Mouse (Mus musculus) cerebellum, adult 2 months (tissue): ENCODE results near the gene Hyal2. TPM values are rescaled to one million over a fixed set of nuclear protein-coding genes. Genes with fewer than 3 reads are reported as not detected.

Experiments used
- DNase-seq, 2 experiments: peaks; one replicate each; pipeline ENCODE4 v3.0.0; 2021
- H3K27ac ChIP-seq: fragments of 200-500 bp; 2 replicates; pipeline ENCODE4 v1.5.1; 2012; ENCODE audit warnings: low read length, control low read depth, inconsistent platforms; ENCODE audit not compliant: insufficient read depth
- H3K27me3 ChIP-seq: fragments of 200-500 bp; 2 replicates; pipeline ENCODE4 v1.6.1; 2012; ENCODE audit warnings: inconsistent platforms, mild to moderate bottlenecking, low read length, moderate library complexity; ENCODE audit not compliant: control insufficient read depth, insufficient read depth
- H3K4me1 ChIP-seq: fragments of 200-500 bp; 2 replicates; pipeline ENCODE4 v1.6.1; 2011; ENCODE audit warnings: low read length; ENCODE audit not compliant: control insufficient read depth, insufficient read depth
- H3K4me3 ChIP-seq: fragments of 200-500 bp; replicated peaks from 2 replicates; pipeline ENCODE3; 2011; ENCODE audit warnings: mild to moderate bottlenecking, low read depth, low read length, control low read depth; ENCODE audit not compliant: insufficient read depth
- CTCF ChIP-seq: fragments of 200-500 bp; IDR thresholded peaks from 2 replicates; pipeline ENCODE4 v1.5.1; 2011; ENCODE audit warnings: low read depth, mild to moderate bottlenecking, control low read depth, low read length, moderate library complexity, borderline replicate concordance; ENCODE audit not compliant: insufficient read depth
- POLR2A ChIP-seq: fragments of 200-500 bp; IDR thresholded peaks from 2 replicates; pipeline ENCODE4 v1.6.1; 2011; ENCODE audit warnings: low read length, control low read depth, borderline replicate concordance; ENCODE audit not compliant: insufficient read depth
- WGBS: fragments of 180-500 bp; shearing (Covaris S2); methylation state at CpG from one replicate; pipeline ENCODE4 v1.1.7; 2018; 5-methylcytosine and 5-hydroxymethylcytosine counted together
- polyA plus RNA-seq: library from polyadenylated mRNA; depleted of rRNA; stranded (reverse); fragments of >200 nt; gene quantifications from 2 replicates; pipeline ENCODE4 v1.2.3, GENCODE M21; 2012

Gene Hyal2
- polyA plus RNA-seq, 1 experiment, result 11.9 TPM

DNA sequence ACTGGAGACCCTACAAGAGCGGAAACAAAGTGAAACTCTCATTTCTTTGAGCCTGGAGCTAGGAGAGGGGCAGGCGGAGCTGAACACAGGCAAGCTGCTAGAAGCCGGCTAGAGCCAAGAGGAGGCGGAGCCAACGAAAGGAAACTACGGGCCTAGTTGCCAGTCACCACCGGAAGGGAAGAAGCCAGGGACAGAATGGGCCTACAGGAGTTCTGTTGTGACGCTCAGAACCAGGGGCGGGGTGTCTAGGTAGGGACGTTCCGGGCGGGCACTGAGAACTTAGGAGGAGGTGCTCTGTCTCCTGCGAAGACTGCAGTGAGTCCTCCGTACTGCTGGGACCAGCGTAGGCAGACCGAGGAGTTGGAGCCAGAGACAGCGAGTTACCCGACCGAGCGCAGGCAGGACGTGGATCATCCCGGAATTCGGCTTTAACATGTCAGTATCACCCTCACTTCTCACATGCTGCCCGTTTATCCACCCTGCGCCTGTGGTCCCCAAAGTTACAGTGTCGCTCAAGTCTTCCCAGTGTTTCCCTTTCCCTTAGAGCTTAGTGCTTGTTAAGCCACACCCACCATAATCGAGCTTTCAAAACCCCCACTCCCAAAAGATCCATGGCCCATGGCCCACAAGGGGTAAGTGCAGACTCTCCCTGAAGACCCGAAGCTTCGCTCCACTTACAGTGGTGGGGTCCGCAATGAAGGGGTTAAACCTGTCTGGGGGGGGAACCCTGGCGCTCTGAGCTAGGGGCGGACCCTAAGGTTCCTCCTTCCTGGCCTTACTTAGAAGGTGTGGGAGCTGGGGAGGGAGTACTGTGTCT, 13.0 kb downstream of the Hyal2 start, which contains the start of gene Hyal3:
Gene Hyal3 (plus strand): TSS at position 318 of the 817 bp plus-strand sequence.
- Histone ChIP-seq H3K4me3 (peak within 1 kb of the TSS; percentile 79), H3K27me3 (no peaks in the 10 kb centered on the region), H3K27ac (peak within 1 kb of the TSS; percentile 74; the same call in 1 of the 2 replicates), H3K4me1 (peaks cover 25% of the 10 kb centered on the region)
- under 1% methylated on average over 32 of the region's 32 CpGs for WGBS
- TF ChIP-seq CTCF, result no peak
- peak; percentile 72; the same call in 1 of the 2 replicates for TF ChIP-seq POLR2A
- peak; percentile 90 to 93 for DNase-seq

DNA sequence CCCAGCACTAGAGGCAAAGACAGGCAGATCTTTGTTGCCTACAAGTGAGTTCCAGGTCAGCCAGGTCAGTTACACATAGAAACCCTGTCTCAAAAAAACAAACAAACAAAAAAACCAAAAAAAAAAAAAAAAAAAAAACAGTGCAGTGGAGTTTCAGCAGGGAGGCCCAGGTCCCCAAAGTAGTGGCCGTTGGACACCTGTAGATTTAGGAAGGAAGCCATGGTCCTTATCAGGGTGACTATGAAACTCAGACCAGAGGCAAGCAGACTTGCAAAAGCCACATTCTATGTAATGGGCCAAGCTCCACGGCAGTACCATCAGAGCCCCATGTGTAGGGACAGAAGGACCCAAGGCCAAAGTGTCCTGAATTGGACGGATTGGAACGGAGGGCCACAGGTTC, 13.8 kb downstream of the Hyal2 start:
- no peak overlapping the region for H3K4me3 ChIP-seq
- no peak for TF ChIP-seq CTCF
- H3K27me3 ChIP-seq, result no peaks in the 10 kb centered on the region
- DNase-seq, result no peak
- WGBS, result 72% methylated on average over 4 of the region's 4 CpGs
- peaks cover 17% of the 10 kb centered on the region for H3K4me1 ChIP-seq
- H3K27ac ChIP-seq, result no peak overlapping the region; the same call in 1 of the 2 replicates

DNA sequence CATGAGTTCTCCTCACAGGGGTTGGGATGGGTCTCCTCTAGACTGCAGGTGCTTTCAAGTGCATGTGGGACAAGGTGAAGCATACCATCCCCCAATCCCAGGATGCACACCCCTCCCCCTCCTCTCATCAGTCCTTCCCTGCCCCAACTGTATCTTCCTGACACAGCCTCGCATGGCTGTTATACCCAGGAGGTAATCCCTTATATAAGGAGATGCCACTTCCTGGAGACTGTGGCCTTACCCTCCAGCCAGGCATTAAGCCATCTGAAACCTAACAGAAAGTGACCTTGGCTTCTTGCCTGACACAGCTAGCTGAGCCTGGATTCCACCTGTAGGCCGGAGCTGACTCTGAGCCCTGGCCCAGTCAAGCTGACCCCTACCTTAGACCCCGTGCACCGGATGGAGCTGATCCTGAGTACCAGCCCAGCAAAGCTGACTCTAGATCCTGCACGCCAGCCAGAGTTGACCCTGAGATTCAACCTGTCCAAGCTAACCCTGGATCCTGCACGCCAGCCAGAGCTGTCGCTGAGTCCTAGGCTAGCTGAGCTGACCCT, 14.8 kb downstream of the Hyal2 start:
- no peaks in the 10 kb centered on the region for H3K27me3 ChIP-seq
- DNase-seq, result no peak
- 88% methylated on average over 7 of the region's 7 CpGs for WGBS
- no peak overlapping the region for H3K27ac ChIP-seq
- no peak for TF ChIP-seq POLR2A
- no peak for TF ChIP-seq CTCF
- peaks cover 13% of the 10 kb centered on the region for H3K4me1 ChIP-seq
- H3K4me3 ChIP-seq, result no peak overlapping the region

DNA sequence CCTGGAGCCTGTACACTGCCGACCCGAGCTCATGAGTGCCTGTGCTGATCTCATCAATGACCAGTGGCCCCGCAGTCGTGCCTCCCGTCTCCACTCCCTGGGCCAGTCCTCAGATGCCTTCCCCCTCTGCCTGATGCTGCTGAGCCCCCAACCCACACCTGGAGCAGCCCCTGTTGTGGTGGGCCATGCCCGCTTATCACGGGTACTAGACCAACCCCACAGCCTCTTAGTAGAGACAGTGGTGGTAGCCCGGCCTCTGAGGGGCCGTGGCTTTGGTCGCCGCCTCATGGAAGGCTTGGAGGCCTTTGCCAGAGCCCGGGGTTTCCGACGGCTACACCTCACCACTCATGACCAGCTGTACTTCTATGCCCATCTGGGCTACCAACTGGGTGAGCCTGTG, 15.4 kb downstream of the Hyal2 start:
- Histone ChIP-seq H3K27ac (no peak overlapping the region), H3K4me1 (peaks cover 13% of the 10 kb centered on the region), H3K4me3 (no peak overlapping the region), H3K27me3 (no peaks in the 10 kb centered on the region)
- TF ChIP-seq POLR2A (no peak), CTCF (no peak)
- WGBS, result 87% methylated on average over 14 of the region's 14 CpGs
- no peak for DNase-seq

DNA sequence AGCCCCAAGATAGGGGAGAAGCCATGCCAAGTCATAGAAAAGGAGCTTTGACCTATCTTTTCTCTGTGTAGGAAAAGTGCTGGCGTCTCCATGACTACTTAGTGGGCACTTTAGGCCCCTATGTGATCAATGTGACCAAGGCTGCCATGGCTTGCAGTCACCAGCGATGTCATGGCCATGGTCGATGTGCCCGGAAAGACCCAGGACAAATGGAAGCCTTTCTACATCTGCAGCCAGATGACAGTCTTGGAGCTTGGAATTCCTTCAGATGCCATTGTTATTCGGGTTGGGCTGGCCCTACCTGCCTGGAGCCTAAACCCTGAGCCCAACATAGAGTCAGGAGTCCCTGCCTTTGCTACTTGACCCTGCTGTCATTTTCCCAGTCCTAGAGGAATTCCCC, 18.8 kb downstream of the Hyal2 start:
- Histone ChIP-seq H3K27ac (no peak overlapping the region), H3K4me1 (0 out of 2 replicates have a peak, but pooled peaks cover 5% of the 10 kb centered on the region), H3K4me3 (no peak overlapping the region), H3K27me3 (no peaks in the 10 kb centered on the region)
- no peak for TF ChIP-seq POLR2A
- TF ChIP-seq CTCF, result no peak
- WGBS, result 91% methylated on average over 5 of the region's 5 CpGs
- no peak for DNase-seq

DNA sequence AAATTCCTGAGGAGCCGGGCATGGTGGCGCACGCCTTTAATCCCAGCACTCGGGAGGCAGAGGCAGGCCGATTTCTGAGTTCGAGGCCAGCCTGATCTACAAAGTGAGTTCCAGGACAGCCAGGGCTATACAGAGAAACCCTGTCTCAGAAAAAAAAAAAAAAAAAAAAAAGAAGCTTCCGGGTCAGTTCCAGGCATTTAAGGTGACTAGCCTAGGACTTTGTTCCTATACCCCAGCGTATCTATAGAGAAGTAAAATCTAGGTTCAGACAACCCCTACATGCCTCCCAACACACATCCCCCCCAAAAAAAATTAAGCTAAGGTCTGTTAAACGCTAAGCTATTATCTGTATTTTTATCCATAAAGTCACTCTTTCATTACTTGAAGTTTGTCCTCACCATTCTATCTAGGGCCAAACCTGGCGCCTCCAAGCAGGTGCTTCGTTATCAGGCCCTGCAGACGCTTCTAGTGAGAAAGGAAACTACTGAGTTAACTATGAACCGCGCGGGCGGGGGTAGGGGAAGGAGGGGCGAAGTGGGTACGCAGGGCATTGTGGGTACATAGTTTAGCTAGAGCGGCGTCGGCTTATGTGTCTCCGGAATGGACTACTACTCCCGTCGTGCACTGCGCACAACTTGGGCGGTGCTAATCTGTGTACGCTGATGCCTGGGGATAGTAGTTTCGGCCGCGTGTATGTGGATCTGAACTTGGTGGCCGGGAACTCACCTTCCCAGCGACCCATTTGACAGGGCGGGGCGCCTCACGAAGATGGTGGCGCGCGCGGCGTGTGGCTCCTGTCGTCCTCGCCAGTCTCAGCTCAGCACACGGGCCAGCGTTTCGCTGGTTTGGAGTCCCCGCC, 19.5 kb downstream of the Hyal2 start, which contains the start of gene Ifrd2:
Gene Ifrd2 (plus strand): TSS at position 669 of the 859 bp plus-strand sequence.
- Histone ChIP-seq H3K4me3 (peak within 1 kb of the TSS; percentile 81), H3K4me1 (peaks cover 9% of the 10 kb centered on the region), H3K27ac (no peak within 1 kb of the TSS), H3K27me3 (no peaks in the 10 kb centered on the region)
- DNase-seq, result peak; percentile 96 to 99
- TF ChIP-seq CTCF, result no peak
- peak; percentile 49 for TF ChIP-seq POLR2A
- WGBS, result 11% methylated on average over 46 of the region's 46 CpGs

DNA sequence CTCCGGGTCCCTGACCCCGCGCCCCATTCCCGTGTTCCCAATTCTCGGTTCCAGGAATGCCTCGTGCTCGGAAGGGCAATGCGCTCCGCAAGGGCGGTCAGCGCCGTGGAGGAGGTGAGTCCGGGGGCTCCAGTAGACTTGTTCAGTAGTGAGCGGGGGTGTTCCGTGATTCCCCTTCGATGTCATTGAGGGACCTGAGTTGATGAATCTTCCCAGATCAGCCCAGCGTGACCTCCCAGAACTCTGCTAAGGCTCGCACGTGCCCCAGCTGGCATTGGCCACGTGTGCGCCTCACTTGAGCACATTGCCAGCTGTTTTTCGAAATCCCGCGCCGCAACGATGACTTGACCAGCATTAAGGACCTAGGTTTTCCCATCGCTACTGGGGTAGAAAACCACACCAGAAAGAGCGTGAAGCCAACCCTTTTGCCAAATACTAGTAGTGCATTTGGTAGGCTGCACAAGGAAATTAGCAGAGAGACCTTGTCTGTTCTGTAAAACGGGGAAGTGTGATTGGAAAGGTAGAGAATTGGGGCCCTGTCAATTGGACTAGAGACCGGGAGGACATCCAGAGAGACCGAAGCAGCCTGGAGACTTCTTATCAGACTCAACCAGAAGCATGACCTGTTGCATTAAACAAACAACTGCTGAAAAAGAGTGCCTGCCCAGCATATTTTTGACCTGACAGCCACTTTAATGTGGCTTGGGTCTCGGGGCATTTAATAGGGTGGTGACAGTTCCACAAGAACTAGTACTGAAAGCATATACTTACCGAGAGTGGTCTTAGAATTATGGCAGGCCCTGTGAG, 20.3 kb downstream of the Hyal2 start:
- WGBS, result 3% methylated on average over 33 of the region's 33 CpGs
- Histone ChIP-seq H3K27ac (no peak overlapping the region), H3K4me3 (peak overlapping the region; percentile 81), H3K27me3 (no peaks in the 10 kb centered on the region), H3K4me1 (peaks cover 18% of the 10 kb centered on the region)
- TF ChIP-seq CTCF (no peak), POLR2A (no peak; the same call in 1 of the 2 replicates)
- DNase-seq, result no peak
